Mouse (Mus musculus): ENCODE results near the gene Tfap4. TPM values are rescaled to one million over a fixed set of nuclear protein-coding genes. Genes with fewer than 3 reads are reported as not detected.

Tfap4 gene
- polyA plus RNA-seq, 1 experiment from 2014 or later: 23.0 TPM

DNA sequence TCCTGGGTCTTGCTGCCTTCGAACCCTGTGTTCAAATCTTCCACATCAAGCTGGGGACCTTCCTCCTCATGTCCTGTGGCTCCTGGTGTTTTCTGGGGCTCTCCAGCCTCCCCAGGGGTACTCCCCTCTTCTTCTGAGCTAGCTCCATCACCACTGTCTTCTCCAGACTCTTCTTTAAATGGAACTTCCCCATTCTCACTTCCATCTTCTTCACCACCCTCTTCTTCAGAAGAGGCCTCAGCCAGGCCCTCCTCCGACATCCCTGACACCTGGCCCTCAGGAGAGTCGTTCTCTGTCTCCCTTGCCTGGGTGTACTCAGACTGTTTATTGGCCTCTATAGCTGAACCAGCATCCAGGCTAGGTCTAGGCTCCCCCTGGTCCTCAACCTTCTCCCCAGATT, 63.2 kb downstream of the Tfap4 start:
- H3K27me3 ChIP-seq (ENCODE audit: insufficient read depth, low read length): no peaks in the 10 kb centered on the region
- DNase-seq (no peak), ATAC-seq (ENCODE audit: insufficient read depth) (no peak)
- H3K4me3 ChIP-seq (ENCODE audit: low read depth, low read length): no peak overlapping the region
- no peak overlapping the region for H3K27ac ChIP-seq (ENCODE audit: low read depth)
- H3K4me2 ChIP-seq: no peak overlapping the region
- no peak overlapping the region for H3K9ac ChIP-seq
- TF ChIP-seq CTCF (IDR thresholded peaks at IDR 0.05; ENCODE audit: low read depth): no peak
- H3K9me3 ChIP-seq (ENCODE audit: low read depth, low read length): no peaks in the 10 kb centered on the region
- WGBS: 73% methylated on average over 3 of the region's 3 CpGs
- H3K4me1 ChIP-seq (ENCODE audit: insufficient read depth): no peaks in the 10 kb centered on the region
- H3K36me3 ChIP-seq (ENCODE audit: insufficient read depth): peaks cover 4% of the 10 kb centered on the region; the same call in 1 of the 2 replicates

DNA sequence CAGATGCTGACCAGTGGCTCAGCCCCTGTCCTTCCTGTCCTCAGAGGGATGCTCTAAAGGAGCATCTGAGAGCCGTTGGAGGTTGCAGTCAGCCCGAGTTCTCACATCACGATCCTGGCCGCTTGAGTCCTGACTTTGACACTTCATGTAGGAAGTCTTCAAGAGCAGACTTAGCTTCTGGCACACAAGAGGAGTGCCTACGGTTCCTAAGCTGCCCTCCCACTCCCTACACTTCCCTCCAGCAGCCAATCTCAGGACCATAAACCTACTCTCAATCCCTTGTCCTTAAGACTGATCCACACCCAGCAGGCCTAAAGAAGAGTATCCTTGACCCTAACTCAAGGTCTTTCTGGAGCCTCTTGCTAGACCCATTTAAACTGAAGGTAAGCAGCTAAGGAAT, 63.8 kb downstream of the Tfap4 start:
- 75% methylated on average over 5 of the region's 5 CpGs for WGBS
- no peak for DNase-seq
- H3K4me1 ChIP-seq (ENCODE audit: insufficient read depth): no peaks in the 10 kb centered on the region
- H3K27ac ChIP-seq (ENCODE audit: low read depth): no peak overlapping the region
- ATAC-seq (ENCODE audit: insufficient read depth): no peak
- H3K9me3 ChIP-seq (ENCODE audit: low read depth, low read length): no peaks in the 10 kb centered on the region
- no peak overlapping the region for H3K4me2 ChIP-seq
- TF ChIP-seq CTCF (IDR thresholded peaks at IDR 0.05; ENCODE audit: low read depth): no peak
- no peaks in the 10 kb centered on the region for H3K27me3 ChIP-seq (ENCODE audit: insufficient read depth, low read length)
- peaks cover 4% of the 10 kb centered on the region; the same call in 1 of the 2 replicates for H3K36me3 ChIP-seq (ENCODE audit: insufficient read depth)
- H3K4me3 ChIP-seq (ENCODE audit: low read depth, low read length): no peak overlapping the region
- no peak overlapping the region for H3K9ac ChIP-seq

Other genes with a start within 250 kb of the Tfap4 start
- 1.3 and 1.4 TPM in 2 replicates for gene Adcy9, start 139.4 kb downstream of the Tfap4 start, polyA plus RNA-seq (2014; fragmentation: Nextera tagmentation; extraction: Ambion mirVana)
- 18.4 and 20.7 TPM in 2 replicates for gene Srl, start 18.0 kb downstream of the Tfap4 start, polyA plus RNA-seq (2014; fragmentation: Nextera tagmentation; extraction: Ambion mirVana)
- 24.4 and 29.2 TPM in 2 replicates for gene Glis2, start 34.9 kb upstream of the Tfap4 start, polyA plus RNA-seq (2014; fragmentation: Nextera tagmentation; extraction: Ambion mirVana)
- gene Pam16, start 65.1 kb upstream of the Tfap4 start, polyA plus RNA-seq (2014; fragmentation: Nextera tagmentation; extraction: Ambion mirVana): 81.9 and 86.3 TPM in 2 replicates
- 23.1 and 23.5 TPM in 2 replicates for gene Vasn, start 80.1 kb upstream of the Tfap4 start, polyA plus RNA-seq (2014; fragmentation: Nextera tagmentation; extraction: Ambion mirVana)
- gene Dnaja3, start 80.1 kb upstream of the Tfap4 start, polyA plus RNA-seq (2014; fragmentation: Nextera tagmentation; extraction: Ambion mirVana): 58.7 and 59.3 TPM in 2 replicates
- gene Coro7, start 119.9 kb upstream of the Tfap4 start, polyA plus RNA-seq (2014; fragmentation: Nextera tagmentation; extraction: Ambion mirVana): 13.1 and 15.1 TPM in 2 replicates
- gene Nmral1, start 159.5 kb upstream of the Tfap4 start, polyA plus RNA-seq (2014; fragmentation: Nextera tagmentation; extraction: Ambion mirVana): 93.7 and 102 TPM in 2 replicates
- 104 and 109 TPM in 2 replicates for gene Hmox2, start 166.5 kb upstream of the Tfap4 start, polyA plus RNA-seq (2014; fragmentation: Nextera tagmentation; extraction: Ambion mirVana)
- gene Cdip1, start 230.4 kb upstream of the Tfap4 start, polyA plus RNA-seq (2014; fragmentation: Nextera tagmentation; extraction: Ambion mirVana): 85.7 and 89.9 TPM in 2 replicates